Mouse (Mus musculus): ENCODE measurements around the gene Zmat1.

DNA sequence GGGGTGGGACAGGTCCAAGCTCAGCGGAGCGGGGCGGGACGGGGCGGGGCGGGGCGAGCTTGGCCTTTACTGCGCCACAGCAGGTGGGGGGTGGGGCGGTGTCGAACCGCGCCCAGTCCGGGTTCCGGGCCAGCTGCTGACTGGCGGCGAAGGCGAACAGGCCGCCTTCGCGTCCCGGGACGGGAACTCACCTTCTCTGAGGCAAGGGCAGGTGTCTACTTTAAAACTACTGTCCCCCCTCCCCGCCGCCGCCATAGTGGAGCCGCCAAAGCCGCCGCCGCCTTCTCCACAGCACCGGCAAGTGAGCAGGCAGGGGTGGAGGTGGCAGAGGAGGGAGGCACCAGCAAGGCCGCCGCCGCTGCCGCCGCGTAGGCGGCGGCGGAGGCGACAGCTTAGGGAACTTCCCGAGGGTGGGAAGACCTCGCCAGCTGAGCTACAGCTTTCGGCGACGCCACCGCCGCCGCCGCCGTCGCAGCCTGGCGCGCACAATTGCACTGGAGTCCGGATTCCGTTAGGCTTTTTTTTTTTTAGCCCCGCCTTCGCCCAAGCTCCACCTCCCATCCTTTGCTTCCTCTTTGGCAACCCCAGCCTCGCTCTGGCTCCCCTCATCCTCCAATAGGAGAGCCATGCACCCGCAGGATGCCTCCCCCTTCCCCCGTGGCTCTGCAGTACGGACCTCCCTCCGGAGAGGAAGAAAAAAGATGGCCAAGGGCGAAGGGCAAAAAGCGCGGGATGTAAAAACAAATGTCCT, at the start of gene Zmat1:
- TF ChIP-seq POLR2A (IDR thresholded peaks at IDR 0.05; ENCODE audit: extremely low read depth, insufficient read depth, low read length) (peak; percentile 76), CTCF (IDR thresholded peaks at IDR 0.05; ENCODE audit: low read depth, low read length) (no peak)

Data from liver, adult 2 months (tissue).